Mouse (Mus musculus) liver, postnatal 0 days (tissue): ENCODE measurements around the gene Tnip1.

Experiments used
- CTCF ChIP-seq: sonication (generic); IDR thresholded peaks from 2 replicates; pipeline ENCODE4 v1.5.1; 2016; ENCODE audit warnings: antibody characterized with exemption, low read depth
- EP300 ChIP-seq: IDR thresholded peaks from 2 replicates; pipeline ENCODE4 v1.6.1; 2016; ENCODE audit warnings: antibody characterized with exemption, low read depth, mild to moderate bottlenecking

DNA sequence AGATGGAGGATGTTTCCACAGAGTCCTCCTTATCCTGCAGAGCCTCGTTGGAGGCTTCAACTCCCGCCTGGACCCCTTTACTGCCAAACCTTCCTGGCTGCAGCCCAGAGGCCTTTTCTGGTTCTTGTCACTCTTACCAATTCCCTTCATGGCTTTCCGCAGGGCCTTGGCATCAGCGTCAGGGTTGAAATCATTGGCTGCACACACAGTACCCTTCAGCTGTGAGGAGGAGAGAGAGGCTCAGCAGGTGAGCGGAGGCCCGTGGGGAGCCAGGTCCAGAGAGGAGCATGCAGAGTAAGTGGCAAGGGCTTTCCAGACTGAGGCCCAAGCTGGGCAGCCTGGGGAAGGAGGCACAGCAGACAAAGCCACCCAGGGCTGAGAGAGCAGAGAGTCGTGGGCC, 33.5 kb upstream of the Tnip1 start:
- TF ChIP-seq CTCF (no peak), EP300 (no peak)
